Mouse (Mus musculus): ENCODE results near the gene Hist1h2ag.

GRCm38 (mm10) chr13:22026058-22027031 lies 16.4 kb downstream of the Hist1h2ag start:
- TF ChIP-seq GATA1 (IDR thresholded peaks at IDR 0.05; ENCODE audit: borderline replicate concordance, low read length), result no peak
- no peak for TF ChIP-seq CTCF (IDR thresholded peaks at IDR 0.05; ENCODE audit: low read depth, low read length)
- TF ChIP-seq TAL1 (conservative IDR thresholded peaks at IDR 0.05; ENCODE audit: low read depth, low read length), result no peak
- TF ChIP-seq POLR2AphosphoS5 (IDR thresholded peaks at IDR 0.05; ENCODE audit: insufficient replicate concordance, low read depth, low read length), result no peak
- no peak for TF ChIP-seq GATA2 (IDR thresholded peaks at IDR 0.05; ENCODE audit: borderline replicate concordance, low read depth, low read length)

Measured in G1E (cell line).